17 mouse cellular contexts compared by ENCODE assay signal in the genomic region with DNA sequence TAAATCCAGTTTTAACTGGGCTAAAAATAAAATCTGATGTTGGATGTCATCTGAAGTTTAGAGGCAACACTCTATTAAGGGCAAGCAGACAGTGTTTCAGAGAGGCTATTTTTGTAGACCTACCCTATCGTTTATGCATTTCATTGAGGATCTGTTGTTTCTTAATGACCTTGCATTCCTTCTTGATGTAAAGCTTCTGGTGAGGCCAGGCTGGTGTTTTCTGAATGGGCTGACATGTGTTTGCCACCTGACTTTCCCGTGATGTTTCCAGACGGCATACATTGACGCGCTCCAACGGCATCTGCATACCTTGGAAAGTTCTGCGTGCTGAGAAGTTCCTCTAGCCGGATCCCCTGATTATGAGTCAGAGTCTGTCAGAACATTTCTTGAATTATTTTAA.
DNase-seq lines count a peak whose midpoint lies in the region; ATAC-seq and TF ChIP-seq lines count a peak whose summit lies in the region.
"Had no signal": no experiment of that assay in that cellular context is flagged by ENCODE, and none has a peak within 500 bp of the region (broad histone marks: within the 10 kb centered on the region; RNA-seq: fewer than 3 reads in every experiment).

No protein-coding gene starts in this region.

- no peak overlapping the region for H3K4me2 ChIP-seq in heart, embryonic 11.5 days
- no peak overlapping the region for H3K4me2 ChIP-seq in stomach, embryonic 16.5 days (ENCODE audit: low read depth, low read length)
- no peak overlapping the region for H3K4me2 ChIP-seq in stomach, postnatal 0 days (replicated peaks; ENCODE audit: low read depth)
- H3K4me2 ChIP-seq in heart, embryonic 15.5 days: no peak overlapping the region
- H3K4me2 ChIP-seq in liver, postnatal 0 days (ENCODE audit: low read depth, low read length): no peak overlapping the region
- H3K4me2 ChIP-seq: forebrain, embryonic 13.5 days; hindbrain, embryonic 15.5 days; liver, embryonic 11.5 days; midbrain, embryonic 11.5 days had no signal

- no peak for TF ChIP-seq CTCF in stomach, postnatal 0 days (IDR thresholded peaks at IDR 0.05; ENCODE audit: low read depth)
- TF ChIP-seq CTCF in liver, postnatal 0 days (IDR thresholded peaks at IDR 0.05; ENCODE audit: low read depth): no peak

- no peaks in the 10 kb centered on the region for H3K27me3 ChIP-seq in heart, embryonic 11.5 days (ENCODE audit: control insufficient read depth, insufficient read depth, low read length)
- H3K27me3 ChIP-seq in stomach, embryonic 16.5 days (ENCODE audit: control insufficient read depth, insufficient read depth, low read length): no peaks in the 10 kb centered on the region
- no peaks in the 10 kb centered on the region for H3K27me3 ChIP-seq in stomach, postnatal 0 days (ENCODE audit: control insufficient read depth, insufficient read depth, low read length)
- no peaks in the 10 kb centered on the region for H3K27me3 ChIP-seq in heart, embryonic 15.5 days
- no peaks in the 10 kb centered on the region for H3K27me3 ChIP-seq in liver, postnatal 0 days (ENCODE audit: insufficient read depth, low read length)
- H3K27me3 ChIP-seq: forebrain, embryonic 13.5 days; hindbrain, embryonic 15.5 days had no signal

- DNase-seq in heart, postnatal 4 days: no peak
- no peak for DNase-seq in stomach, postnatal 0 days (ENCODE audit: low spot score)
- peak; percentile 32 for DNase-seq in skeletal muscle tissue, adult 2 months (ENCODE audit: low read depth, low spot score)
- DNase-seq in liver, postnatal 0 days: no peak
- DNase-seq: cerebellum, adult 11 months; gastrocnemius, postnatal 14 days; kidney, adult 11 months; right cerebral cortex, postnatal 25 days had no signal

- ATAC-seq in heart, embryonic 11.5 days (replicated peaks; ENCODE audit: insufficient number of reproducible peaks, low FRiP score, low TSS enrichment): no peak
- no peak for ATAC-seq in stomach, embryonic 16.5 days (ENCODE audit: insufficient read depth, low FRiP score)
- no peak for ATAC-seq in stomach, postnatal 0 days (ENCODE audit: low FRiP score, low TSS enrichment)
- ATAC-seq in heart, embryonic 15.5 days (replicated peaks; ENCODE audit: insufficient number of reproducible peaks, insufficient read depth, low FRiP score, low read depth): peak; percentile 75
- ATAC-seq in liver, postnatal 0 days: no peak
- ATAC-seq in erythroblast, adult 5-6 weeks (replicated peaks; ENCODE audit: low FRiP score, poor library complexity, severe bottlenecking): no peak
- ATAC-seq: activated CD4-positive, CD25-positive, alpha-beta regulatory T cell, adult 4 months; forebrain, embryonic 13.5 days had no signal

- H3K4me1 ChIP-seq in heart, embryonic 11.5 days (ENCODE audit: control insufficient read depth, insufficient read depth, low read length): peaks cover 22% of the 10 kb centered on the region
- peaks cover 12% of the 10 kb centered on the region for H3K4me1 ChIP-seq in stomach, embryonic 16.5 days (ENCODE audit: control insufficient read depth, insufficient read depth, low read length)
- no peaks in the 10 kb centered on the region for H3K4me1 ChIP-seq in stomach, postnatal 0 days (replicated peaks; ENCODE audit: control insufficient read depth, insufficient read depth)
- H3K4me1 ChIP-seq in heart, embryonic 15.5 days (replicated peaks): peaks cover 28% of the 10 kb centered on the region
- peaks cover 8% of the 10 kb centered on the region for H3K4me1 ChIP-seq in liver, postnatal 0 days (ENCODE audit: insufficient read depth)
- H3K4me1 ChIP-seq: forebrain, embryonic 13.5 days; hindbrain, embryonic 15.5 days had no signal

- no peaks in the 10 kb centered on the region for H3K9me3 ChIP-seq in heart, embryonic 11.5 days (replicated peaks; ENCODE audit: control insufficient read depth, low read length)
- H3K9me3 ChIP-seq in stomach, embryonic 16.5 days (replicated peaks; ENCODE audit: control insufficient read depth, low read length): no peaks in the 10 kb centered on the region
- no peaks in the 10 kb centered on the region for H3K9me3 ChIP-seq in stomach, postnatal 0 days (ENCODE audit: control insufficient read depth, low read length)
- H3K9me3 ChIP-seq in heart, embryonic 15.5 days (replicated peaks): no peaks in the 10 kb centered on the region
- H3K9me3 ChIP-seq in liver, postnatal 0 days (ENCODE audit: low read length): no peaks in the 10 kb centered on the region
- H3K9me3 ChIP-seq: forebrain, embryonic 13.5 days; hindbrain, embryonic 15.5 days had no signal

- TF ChIP-seq EP300 in stomach, postnatal 0 days (optimal IDR thresholded peaks at IDR 0.05): no peak
- no peak for TF ChIP-seq EP300 in liver, postnatal 0 days (IDR thresholded peaks at IDR 0.05; ENCODE audit: low read depth)

- H3K36me3 ChIP-seq in heart, embryonic 11.5 days (ENCODE audit: control insufficient read depth, insufficient read depth, low read length): no peaks in the 10 kb centered on the region
- H3K36me3 ChIP-seq in stomach, embryonic 16.5 days (ENCODE audit: control insufficient read depth, insufficient read depth, low read length): no peaks in the 10 kb centered on the region
- no peaks in the 10 kb centered on the region for H3K36me3 ChIP-seq in stomach, postnatal 0 days (ENCODE audit: control insufficient read depth, insufficient read depth, low read length)
- no peaks in the 10 kb centered on the region for H3K36me3 ChIP-seq in heart, embryonic 15.5 days
- no peaks in the 10 kb centered on the region for H3K36me3 ChIP-seq in liver, postnatal 0 days (replicated peaks; ENCODE audit: insufficient read depth, low read length)
- H3K36me3 ChIP-seq: hindbrain, embryonic 15.5 days had no signal

- no peak overlapping the region for H3K4me3 ChIP-seq in heart, embryonic 11.5 days (ENCODE audit: low read depth, low read length)
- no peak overlapping the region for H3K4me3 ChIP-seq in stomach, embryonic 16.5 days (replicated peaks; ENCODE audit: low read length)
- no peak overlapping the region for H3K4me3 ChIP-seq in stomach, postnatal 0 days (ENCODE audit: low read depth, low read length)
- no peak overlapping the region for H3K4me3 ChIP-seq in heart, embryonic 15.5 days
- H3K4me3 ChIP-seq in liver, postnatal 0 days (ENCODE audit: low read depth, low read length): no peak overlapping the region
- H3K4me3 ChIP-seq: forebrain, embryonic 13.5 days; hindbrain, embryonic 15.5 days had no signal

- H3K9ac ChIP-seq in heart, embryonic 11.5 days (ENCODE audit: low read depth, low read length): no peak overlapping the region
- no peak overlapping the region for H3K9ac ChIP-seq in stomach, embryonic 16.5 days (ENCODE audit: low read length)
- no peak overlapping the region for H3K9ac ChIP-seq in stomach, postnatal 0 days (ENCODE audit: low read length)
- H3K9ac ChIP-seq in heart, embryonic 15.5 days: no peak overlapping the region
- H3K9ac ChIP-seq in liver, postnatal 0 days (replicated peaks): no peak overlapping the region
- H3K9ac ChIP-seq: forebrain, embryonic 13.5 days; hindbrain, embryonic 15.5 days had no signal

- 35% methylated on average over 8 of the region's 8 CpGs for WGBS in heart, embryonic 11.5 days (ENCODE audit: insufficient replicate concordance)
- 32% methylated on average over 8 of the region's 8 CpGs for WGBS in stomach, embryonic 16.5 days
- WGBS in stomach, postnatal 0 days: 41% methylated on average over 8 of the region's 8 CpGs
- 30% methylated on average over 8 of the region's 8 CpGs for WGBS in heart, embryonic 15.5 days
- WGBS in liver, postnatal 0 days (ENCODE audit: insufficient replicate concordance): 90% methylated on average over 8 of the region's 8 CpGs

- H3K27ac ChIP-seq in heart, embryonic 11.5 days (ENCODE audit: low read depth, low read length): peak overlapping the region; percentile 94
- peak overlapping the region; percentile 38; the same call in 1 of the 2 replicates for H3K27ac ChIP-seq in stomach, embryonic 16.5 days (ENCODE audit: low read length)
- no peak overlapping the region for H3K27ac ChIP-seq in stomach, postnatal 0 days (replicated peaks)
- peak overlapping the region; percentile 96 for H3K27ac ChIP-seq in heart, embryonic 15.5 days
- no peak overlapping the region for H3K27ac ChIP-seq in liver, postnatal 0 days (ENCODE audit: low read depth)
- H3K27ac ChIP-seq: forebrain, embryonic 13.5 days; hindbrain, embryonic 15.5 days had no signal

Comparison
In these comparisons a context has a peak if more than half of its experiments do, and no peak if none do; other contexts are left out.
1. H3K27ac ChIP-seq: peak in heart, embryonic 11.5 days (single experiment), stomach, embryonic 16.5 days (single experiment) and heart, embryonic 15.5 days (single experiment); none in stomach, postnatal 0 days (single experiment) and liver, postnatal 0 days (single experiment).